ENCODE assay signal across 29 mouse cellular contexts in genomic region chr2:84235641-84236040, GRCm38 (mm10).
"Had no signal": no experiment of that assay in that cellular context is flagged by ENCODE, and none has a peak within 500 bp of the region (broad histone marks: within the 10 kb centered on the region; RNA-seq: fewer than 3 reads in every experiment).

No protein-coding gene starts in this region.

- DNase-seq: left cerebral cortex, postnatal 4 days; liver; liver, embryonic 13.5 days; liver, postnatal 0 days; lung, adult 18-20 months; lung, adult 2 months; lung, embryonic 14.5 days; lung, postnatal 10 days; lung, postnatal 14 days; lung, postnatal 36 days; lung, postnatal 4 days; midbrain, embryonic 14.5 days had no signal

- H3K9ac ChIP-seq: limb, embryonic 12.5 days; limb, embryonic 13.5 days; limb, embryonic 15.5 days; liver, embryonic 12.5 days; liver, embryonic 13.5 days; liver, embryonic 14.5 days; liver, embryonic 15.5 days; liver, postnatal 0 days; lung, embryonic 14.5 days; lung, embryonic 15.5 days; midbrain, embryonic 13.5 days; neural tube, embryonic 12.5 days had no signal

- H3K4me3 ChIP-seq: left cerebral cortex, adult 2 months; limb, embryonic 10.5 days; limb, embryonic 12.5 days; limb, embryonic 13.5 days; limb, embryonic 15.5 days; liver, embryonic 12.5 days; liver, embryonic 13.5 days; liver, embryonic 15.5 days; lung, embryonic 15.5 days; megakaryocyte, embryonic 14.5 days; midbrain, embryonic 10.5 days; midbrain, embryonic 13.5 days; myocyte; neural tube, embryonic 12.5 days had no signal

- ATAC-seq: liver, embryonic 12.5 days; liver, postnatal 0 days; lung, postnatal 0 days; midbrain, embryonic 13.5 days had no signal

- H3K27me3 ChIP-seq: limb, embryonic 12.5 days; limb, embryonic 13.5 days; limb, embryonic 15.5 days; liver, embryonic 12.5 days; liver, embryonic 13.5 days; liver, embryonic 15.5 days; lung, embryonic 15.5 days; megakaryocyte, embryonic 14.5 days; midbrain, embryonic 13.5 days; neural tube, embryonic 12.5 days had no signal

- H3K4me1 ChIP-seq: limb, embryonic 10.5 days; limb, embryonic 12.5 days; limb, embryonic 13.5 days; limb, embryonic 15.5 days; liver, embryonic 12.5 days; liver, embryonic 13.5 days; liver, embryonic 15.5 days; lung, embryonic 15.5 days; megakaryocyte, embryonic 14.5 days; midbrain, embryonic 10.5 days; midbrain, embryonic 13.5 days; neural tube, embryonic 12.5 days had no signal

- H3K4me2 ChIP-seq: limb, embryonic 12.5 days; limb, embryonic 13.5 days; limb, embryonic 15.5 days; liver, embryonic 11.5 days; liver, embryonic 12.5 days; liver, embryonic 13.5 days; liver, embryonic 15.5 days; lung, embryonic 14.5 days; lung, embryonic 15.5 days; midbrain, embryonic 13.5 days; neural tube, embryonic 12.5 days had no signal

- H3K36me3 ChIP-seq: limb, embryonic 10.5 days; limb, embryonic 12.5 days; limb, embryonic 13.5 days; limb, embryonic 15.5 days; liver, embryonic 12.5 days; liver, embryonic 13.5 days; liver, embryonic 15.5 days; lung, embryonic 15.5 days; midbrain, embryonic 10.5 days; midbrain, embryonic 13.5 days; neural tube, embryonic 12.5 days had no signal

- H3K9me3 ChIP-seq: limb, embryonic 10.5 days; limb, embryonic 12.5 days; limb, embryonic 13.5 days; limb, embryonic 15.5 days; liver, embryonic 12.5 days; liver, embryonic 13.5 days; liver, embryonic 15.5 days; lung, embryonic 15.5 days; midbrain, embryonic 10.5 days; midbrain, embryonic 13.5 days; neural tube, embryonic 12.5 days had no signal

- H3K27ac ChIP-seq: left cerebral cortex, adult 2 months; limb, embryonic 10.5 days; limb, embryonic 12.5 days; limb, embryonic 13.5 days; limb, embryonic 15.5 days; liver, embryonic 12.5 days; liver, embryonic 13.5 days; liver, embryonic 14.5 days; liver, embryonic 15.5 days; lung, embryonic 15.5 days; macrophage; midbrain, embryonic 10.5 days; midbrain, embryonic 13.5 days; neural tube, embryonic 12.5 days had no signal
